Mouse (Mus musculus): ENCODE data around the gene Sidt2.

The Sidt2 gene

DNA sequence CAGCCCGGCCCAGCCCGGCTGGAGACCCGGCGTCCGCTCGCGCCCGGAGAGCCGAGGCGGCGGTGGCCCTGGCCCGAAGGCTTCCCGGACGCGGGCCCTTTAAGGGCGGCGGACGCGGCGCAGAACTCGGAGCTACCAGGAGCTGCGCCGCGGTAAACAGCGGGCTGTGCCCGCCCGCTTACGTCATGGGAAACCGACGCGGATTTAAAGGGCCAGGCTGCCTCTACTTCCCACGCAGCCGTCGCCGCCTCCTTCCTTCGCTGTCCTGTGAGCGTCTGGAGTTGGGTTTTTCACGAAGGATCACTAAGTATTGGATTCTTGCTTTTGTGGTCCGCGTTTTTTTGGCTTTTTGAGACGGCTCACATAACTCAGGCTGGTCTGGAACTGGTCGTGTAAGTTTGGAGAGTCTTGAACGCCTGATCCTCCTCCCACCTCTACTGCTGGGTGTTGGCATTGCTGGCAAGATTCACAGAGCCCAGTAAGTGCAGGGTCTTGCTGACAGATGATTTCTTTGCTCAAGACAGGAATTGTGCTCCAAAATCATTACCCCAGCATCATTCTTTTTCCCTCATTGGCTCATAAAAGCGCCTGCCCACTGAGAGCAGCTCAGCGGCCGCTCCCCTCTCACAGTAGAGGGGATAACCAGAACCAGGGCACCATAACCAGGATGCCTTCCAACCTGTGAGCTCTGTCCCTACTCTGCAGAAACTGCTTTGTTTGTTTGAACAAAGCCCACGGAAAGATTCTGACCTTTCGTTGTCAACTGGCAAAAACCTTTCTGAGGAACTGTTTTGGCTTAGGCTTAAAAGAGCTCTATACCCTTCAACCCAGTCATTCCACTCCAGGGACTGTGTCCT, at the start of gene Sidt2:
Gene Sidt2, minus strand, starts transcription at position 152 of the 857 bp plus-strand sequence.
- DNase-seq: peak; percentile 91

DNA sequence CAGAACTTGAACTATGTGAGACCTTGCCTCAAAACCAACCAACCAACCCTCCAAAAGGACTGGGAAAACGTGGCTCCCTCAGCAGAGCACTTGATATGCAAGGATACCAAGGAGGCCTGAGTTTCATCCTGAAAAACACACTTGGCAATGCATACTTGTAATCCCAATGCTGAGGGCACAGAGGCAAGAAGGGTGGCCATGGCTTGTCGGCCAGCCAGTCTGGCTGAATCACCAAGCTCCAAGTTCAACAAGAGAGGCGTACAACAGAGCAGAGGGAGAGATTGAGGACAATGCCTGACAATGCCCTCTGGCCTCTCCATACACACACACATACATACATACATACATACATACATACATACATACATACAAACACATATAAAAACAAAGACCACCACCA, 49.5 kb upstream of the Sidt2 start:
- DNase-seq: no peak

DNA sequence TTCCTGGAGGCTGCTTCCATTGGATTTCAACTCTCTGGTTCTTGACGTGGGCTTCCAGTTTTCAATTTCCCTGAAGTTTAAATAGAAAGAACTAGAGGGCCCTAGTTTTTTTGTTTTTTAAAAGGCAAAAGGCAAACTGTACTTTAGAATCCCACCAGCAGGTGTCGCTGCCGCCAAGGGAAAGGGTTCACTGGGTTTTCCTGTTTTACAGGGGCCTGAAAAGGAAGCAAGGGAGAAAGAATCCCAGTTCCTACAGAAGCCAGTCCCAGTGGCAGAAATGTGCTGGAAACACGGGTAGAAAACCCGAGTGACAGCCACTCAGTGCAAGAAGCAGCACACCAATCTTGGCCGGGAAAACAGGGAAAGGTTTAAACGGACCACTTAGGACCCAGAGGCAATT, 48.7 kb upstream of the Sidt2 start:
- peak; percentile 78 for DNase-seq

DNA sequence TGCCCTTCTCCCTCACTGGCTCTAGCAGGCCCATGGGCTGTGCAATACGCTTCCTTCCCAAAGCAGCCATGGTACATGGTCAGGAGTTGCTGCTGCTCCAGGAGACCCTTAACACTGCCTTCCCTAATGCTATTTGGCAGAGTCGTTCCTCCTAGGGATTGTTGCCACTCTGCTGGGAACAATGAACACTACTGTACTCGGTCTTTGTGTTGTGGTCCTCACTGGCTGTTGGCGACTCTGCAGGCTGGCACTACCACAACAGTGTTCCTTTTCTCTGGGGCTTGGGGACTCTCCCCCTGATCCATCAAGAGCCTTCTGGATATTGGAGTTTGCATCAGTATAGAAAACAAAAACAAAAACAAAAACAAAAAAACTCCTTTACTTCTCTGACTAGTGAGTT, 44.0 kb upstream of the Sidt2 start:
- no peak for DNase-seq

DNA sequence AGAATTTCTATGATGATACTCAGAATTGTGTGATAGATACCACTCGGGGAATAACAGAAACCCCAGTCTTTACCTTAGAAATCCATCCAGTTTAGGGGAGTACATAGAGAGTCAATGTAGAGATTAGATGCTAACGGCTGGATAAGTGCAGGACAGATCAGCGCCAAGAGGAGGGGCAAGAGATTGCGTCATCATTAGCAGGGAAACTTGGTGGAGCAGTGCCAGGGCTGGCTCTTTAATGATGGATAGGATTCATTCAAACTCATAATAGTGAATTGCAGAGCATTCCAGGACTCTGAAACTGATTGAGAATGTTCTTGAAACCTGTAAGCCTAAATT, 30.1 kb upstream of the Sidt2 start:
- DNase-seq: peak; percentile 14

DNA sequence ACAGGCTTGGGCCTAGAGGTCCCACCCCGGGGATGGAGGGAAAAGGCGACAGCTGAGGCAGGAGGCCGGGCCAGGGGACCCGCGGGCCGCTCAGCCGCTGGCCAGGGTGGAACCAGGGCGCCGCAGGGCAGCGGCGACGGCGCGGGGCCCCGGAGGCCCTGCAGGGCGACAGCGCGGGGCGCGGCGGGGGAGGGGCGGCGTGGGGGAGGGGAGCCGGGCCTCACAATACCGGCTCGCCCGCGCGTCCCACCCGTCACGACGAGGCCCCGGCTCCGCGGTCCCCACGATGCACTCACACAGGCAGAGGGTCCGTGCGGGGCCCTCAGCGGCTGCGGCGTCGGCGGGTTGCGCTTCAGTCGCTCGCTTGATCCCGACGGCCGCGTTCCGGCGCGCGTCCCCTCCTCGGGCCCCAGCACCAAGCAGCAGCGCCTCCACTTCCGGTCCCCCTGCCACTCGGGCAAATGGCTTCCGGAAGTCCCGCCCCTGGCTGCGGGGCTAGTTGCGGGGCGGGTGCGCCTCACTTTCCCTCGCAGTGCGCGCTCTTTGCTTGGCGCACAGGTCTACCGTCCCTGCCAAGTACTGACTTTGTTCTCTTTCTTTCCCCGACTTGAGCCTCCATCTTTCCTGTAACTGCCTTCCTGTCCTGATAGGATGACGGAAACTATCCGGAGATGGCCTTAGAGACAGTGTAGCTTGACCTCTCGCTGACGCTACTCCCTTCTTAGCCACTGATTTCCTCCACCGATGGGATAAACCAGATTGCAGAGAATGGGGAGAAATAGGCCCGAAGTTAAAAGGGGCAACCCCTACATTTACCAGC, 29.6 kb upstream of the Sidt2 start:
- DNase-seq: peak; percentile 91

DNA sequence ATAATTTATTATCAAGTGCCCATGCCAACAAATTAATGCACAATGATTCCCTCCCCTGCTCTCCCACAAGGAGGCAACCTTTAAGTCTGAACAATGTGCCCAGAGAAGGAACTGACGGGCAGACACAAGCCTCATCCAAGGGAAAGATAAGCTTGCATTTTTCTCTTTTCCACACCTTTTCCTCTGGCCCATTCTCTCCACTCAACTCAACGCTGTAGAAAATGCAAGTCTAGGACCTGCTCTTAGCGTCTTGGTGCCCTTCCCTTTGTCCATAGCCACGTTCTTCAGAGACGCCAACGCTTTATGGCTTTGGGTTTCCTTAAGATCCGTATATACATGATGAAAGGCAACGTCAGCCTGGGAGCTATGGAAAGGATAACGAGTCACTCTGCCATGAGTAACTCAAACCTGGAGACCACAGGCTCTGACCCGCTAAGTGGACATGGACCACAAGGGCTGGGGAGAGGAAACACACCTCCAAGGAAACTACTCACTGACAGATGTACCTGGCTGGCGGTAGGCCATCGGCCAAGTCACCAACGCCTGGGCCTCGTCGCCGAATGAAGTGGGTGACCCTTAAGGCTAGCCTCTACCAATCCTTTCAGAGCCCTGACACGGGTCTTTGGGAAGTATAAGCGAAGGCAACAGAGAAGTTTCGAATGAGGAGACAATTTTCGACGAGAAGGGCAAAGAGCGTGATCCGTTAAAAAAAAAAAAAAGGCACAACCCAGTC, 28.8 kb upstream of the Sidt2 start:
- DNase-seq: peak; percentile 19

DNA sequence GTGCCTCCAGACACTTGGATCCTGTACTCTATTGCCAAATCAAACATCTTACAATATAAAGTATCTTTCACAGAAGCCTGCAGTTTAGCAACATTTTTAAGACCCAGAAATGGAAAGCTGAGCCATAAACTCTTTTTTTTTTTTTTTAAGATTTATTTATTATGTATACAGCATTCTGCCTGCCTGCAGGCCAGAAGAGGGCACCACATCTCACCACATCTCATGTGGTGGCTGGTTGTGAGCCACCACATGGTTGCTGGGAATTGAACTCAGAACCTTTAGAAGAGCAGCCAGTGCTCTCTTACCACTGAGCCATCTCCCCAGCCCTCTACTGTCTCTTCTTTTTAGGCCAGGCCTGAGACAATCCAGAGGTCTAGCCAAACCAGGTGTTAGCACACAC, 26.3 kb upstream of the Sidt2 start:
- no peak for DNase-seq

DNA sequence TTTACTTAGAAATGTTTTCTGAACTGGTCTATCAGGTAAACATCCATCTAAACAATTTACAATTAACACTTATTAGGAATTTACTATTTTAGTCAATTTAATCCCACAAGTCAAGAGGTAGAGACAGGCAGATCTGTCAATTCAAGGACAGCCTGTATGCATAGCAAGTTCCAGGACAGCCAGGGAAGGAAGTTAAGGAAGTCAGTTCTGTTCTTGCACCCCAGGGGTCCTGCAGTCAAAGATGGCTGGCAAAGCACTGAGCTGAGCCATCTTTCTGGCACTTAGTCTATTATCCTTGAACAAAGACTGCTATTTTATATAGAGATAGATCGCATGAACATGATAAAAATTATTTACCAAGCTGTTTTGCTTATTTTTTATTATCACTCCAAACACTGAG, 25.6 kb upstream of the Sidt2 start:
- no peak for DNase-seq

DNA sequence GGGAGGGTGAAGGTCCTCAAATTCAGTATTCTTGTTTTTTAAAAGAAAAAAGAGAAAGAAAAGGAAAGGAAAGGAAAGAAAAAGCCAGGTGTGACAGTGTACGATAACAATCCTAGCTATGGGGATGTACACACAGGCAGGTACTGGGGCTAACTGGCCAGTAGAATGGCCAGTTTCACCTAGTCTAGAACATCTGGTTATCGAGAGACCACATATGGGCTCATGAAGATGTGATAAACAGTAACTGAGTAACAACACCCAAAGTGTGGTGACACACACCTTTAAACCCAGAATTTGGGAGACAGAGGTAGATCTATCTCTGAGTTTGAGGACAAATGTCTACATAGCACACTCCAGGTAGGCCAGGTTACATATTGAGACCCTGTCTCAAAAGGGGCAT, 24.7 kb upstream of the Sidt2 start:
- no peak for DNase-seq

DNA sequence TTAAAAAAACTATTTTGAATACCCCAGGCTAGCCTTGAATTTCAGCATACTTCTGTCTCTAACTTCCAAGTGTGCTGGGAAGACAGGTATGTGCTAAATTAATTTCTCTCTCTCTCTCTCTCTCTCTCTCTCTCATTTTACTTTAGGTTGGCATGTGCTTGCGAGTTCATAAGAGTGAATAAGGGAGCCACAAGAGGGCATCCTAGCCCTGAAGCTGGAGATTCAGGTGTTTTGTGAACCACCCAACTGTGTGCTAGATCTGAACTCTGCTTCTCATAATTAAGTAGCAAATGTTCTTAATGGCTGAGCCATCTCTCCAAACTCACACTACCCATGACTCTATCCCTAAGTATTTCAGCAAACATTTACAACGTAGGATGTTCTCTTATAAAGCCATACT, 21.8 kb upstream of the Sidt2 start:
- DNase-seq: no peak

DNA sequence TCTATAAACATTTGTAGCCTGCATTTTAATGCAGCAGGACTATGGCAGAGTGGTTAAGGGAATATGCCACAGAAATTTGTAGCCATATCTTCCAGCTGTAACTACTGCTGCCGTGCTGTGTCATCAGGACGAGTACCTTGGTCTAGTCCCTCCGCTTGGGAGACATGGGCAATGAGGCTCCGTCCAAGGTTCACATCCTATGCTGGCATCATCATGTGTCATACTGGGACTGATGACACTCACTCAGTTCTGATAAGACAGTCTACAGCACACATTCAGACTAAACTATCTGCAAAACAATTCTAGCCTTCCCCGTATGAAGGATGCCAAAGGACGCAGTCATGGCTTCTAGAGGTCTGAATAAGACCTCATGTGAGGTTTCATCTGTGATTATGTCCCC, 8.5 kb upstream of the Sidt2 start:
- DNase-seq: no peak

DNA sequence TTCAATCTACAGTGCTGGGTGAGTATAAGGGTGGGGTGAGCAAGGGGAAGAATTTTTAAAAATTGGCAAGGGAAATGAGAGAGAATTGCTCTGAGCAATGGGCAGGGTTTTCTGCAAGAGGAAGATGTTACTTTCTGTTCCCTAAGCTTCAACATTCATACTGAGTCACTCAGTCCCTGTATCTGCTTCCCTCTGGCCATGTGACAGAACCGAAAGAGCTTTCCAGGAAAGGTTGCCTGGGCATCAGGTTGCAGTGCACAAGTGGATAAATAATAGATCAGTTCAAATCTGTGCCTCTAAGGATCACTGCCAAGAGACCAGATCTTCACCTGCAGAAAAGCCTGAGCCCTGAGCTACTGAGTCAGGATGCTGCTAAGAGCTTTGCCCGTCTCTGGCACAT, 6.8 kb upstream of the Sidt2 start:
- DNase-seq: no peak

DNA sequence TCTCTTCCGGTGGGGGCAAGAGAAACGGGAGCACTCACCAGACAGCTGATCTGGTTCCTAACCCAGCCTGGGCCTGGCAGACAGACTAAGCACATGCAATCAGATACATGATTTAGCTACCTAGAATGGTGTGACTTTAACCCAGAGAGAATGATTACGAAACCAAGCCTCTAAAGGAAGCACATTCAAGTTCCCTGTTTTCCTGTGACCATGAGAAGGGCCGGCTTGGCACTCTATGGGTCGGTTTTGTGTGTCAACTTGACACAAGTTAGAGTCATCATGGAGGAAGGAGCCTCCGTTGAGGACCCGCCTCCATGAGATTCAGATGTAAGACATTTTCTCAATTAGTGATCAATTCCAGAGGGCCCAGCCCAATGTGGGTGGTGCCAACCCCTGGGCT, 4.6 kb upstream of the Sidt2 start:
- DNase-seq: no peak

DNA sequence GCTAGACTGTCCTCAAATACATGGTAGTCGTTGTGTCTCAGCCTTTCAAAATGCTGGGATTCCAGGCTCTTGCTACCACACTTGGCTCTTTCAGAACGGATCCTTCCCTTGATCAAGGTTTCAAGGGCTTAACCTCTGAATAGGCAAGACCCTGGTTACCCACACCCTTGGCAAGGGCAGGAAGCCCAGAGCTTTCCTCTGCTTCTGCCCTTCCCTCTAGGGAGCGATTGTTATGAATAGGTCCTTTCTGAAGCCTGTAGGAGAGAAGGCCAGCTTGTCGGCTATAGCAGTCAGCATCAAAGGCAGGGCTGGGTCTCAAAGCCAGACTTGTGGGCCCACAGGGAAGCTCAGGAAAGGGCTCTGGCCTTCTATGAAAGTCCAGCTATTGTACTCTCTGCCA, 3.8 kb upstream of the Sidt2 start:
- no peak for DNase-seq

DNA sequence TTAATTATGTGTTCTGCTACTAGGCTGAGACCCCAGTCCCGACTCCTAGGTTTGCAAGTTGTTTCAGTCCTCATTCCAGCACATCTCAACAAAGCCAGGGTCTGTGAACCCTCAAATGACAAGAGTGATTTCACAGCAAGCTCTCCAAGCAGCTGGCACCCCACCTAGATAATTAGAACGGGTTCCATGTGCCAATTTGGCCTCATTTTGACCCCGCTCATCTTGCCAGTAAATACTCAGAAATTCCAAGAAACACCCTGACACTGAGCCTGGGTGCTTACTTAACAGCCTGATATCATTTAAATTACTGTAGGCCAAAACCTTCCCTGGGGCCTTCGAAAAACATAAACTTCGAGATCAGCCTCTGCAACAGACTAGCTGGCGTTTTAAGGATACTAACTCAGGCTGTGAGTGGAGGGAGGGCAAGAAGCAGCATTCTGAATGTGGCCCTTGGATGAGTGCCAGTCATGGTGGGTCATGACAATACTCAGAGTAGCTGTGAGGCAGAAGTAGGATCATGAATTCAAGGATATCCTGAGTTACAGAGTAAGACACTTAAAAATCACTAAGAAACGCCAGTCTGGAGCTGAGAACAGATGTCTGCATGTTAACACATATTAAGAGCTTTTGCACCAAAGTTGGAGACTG, 3.1 kb upstream of the Sidt2 start:
- DNase-seq: no peak

DNA sequence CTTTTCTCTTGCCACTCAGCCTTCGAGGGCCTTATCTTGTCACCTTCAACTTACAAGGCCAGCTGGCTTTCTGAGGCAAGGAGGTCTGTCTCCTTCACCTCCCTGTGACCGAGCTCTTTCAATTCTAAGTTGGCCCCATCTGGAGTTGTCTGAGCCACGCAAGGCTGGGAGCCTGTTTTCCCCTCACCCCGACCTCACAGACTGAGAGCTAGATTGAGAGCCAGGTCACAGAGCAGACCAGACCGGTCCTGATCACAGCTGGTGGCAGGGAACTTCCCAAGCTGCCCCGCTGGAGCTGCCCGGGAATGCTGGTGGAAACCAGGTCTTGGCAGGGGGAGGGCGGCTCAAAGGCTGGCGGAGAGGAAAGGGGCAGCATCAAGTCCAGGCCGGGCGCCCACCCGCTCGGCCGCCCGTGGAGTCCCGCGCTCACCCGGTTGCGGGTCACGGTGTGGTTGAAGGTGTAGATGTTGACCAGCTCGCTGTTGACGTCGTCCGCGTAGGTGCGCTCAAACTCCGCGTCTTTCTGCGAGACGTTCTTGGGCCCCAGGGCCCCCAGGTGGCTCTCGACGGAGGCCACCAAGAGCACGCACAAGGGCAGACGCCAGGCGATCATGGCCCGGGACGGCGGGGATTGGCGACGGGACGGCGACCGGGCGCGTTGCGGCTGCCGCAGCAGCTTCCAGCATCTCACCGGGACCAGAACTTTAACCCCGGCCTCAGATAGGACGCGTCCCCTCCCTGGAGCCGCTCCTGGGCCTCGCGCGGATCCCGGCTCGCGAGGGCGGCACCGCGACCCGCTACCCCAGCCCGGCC, 558 bp downstream of the Sidt2 start:
- DNase-seq: no peak

DNA sequence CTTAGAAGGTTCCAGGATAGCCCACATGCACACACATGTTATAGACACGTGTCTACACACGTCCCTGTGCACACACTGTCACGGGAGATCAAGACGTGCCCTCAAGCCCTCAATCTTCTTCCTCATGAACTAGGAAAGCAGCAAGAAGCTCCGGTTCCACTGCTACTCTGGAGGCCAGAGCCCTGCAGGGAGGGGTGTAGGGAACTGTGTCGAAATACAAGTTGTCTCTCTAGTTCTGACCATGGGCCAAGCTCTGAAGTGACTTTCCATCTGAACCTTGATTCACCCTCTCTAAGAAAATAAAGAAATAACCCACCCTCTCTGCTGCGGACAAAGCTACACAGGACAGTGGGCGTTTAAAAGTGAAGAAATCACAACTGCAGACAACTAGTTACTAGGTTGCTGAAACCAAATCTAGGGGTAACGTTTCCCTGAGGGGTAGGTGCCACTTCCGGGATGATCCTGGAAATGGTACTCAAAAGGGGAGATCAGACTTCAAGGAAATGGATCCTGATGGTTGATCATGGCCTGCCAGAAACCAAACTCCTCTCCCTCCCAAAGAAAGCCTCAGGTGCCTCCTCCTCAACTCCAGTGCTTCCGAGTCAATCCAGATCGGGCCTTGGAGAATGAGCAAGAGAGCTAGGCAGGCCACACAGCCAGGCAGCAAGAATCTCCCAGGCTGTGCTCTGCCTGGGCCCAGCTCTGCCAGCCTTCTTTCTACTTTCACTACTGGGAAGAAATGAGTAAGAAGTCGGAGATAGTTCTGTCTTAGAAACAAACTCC, 1.4 kb downstream of the Sidt2 start:
- no peak for DNase-seq

DNA sequence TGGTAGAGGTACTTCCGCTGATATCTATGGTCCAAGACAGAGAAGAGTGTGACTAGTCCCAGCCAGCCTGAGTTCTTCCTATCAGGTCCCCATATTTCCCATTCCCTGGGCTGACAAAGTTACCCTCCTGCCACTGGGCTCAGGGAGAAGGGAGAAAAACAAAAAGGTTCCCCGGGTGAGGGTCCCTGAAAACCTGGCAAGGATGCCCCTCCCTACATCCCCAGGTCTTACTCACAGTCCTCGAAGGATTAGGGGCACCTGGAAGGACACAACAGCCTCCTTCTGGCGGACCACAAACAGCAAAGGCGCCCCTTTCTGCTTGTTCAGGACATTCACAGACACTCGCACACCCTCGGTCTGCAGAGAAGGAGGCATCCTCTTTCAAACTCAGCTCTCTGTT, 2.2 kb downstream of the Sidt2 start:
- DNase-seq: no peak

DNA sequence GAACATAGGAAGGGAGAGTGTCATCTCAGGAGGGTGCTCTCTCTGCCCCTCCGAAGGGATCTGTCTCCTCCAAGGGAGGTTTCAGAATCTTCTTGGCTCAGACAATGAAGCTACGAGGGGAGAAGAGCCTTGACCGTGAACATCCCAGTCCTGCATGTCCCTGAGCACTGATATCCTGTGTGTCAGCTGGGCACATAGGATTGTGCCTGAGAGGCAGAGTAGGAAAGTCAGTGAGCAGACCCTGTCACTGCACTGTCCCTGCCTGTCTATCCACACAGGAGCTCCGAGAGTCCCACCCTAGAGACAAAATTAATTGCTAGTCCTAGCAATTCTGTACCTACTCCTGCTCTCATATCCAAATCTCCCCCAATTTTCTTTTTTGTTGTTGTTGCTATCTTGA, 3.0 kb downstream of the Sidt2 start:
- no peak for DNase-seq

DNA sequence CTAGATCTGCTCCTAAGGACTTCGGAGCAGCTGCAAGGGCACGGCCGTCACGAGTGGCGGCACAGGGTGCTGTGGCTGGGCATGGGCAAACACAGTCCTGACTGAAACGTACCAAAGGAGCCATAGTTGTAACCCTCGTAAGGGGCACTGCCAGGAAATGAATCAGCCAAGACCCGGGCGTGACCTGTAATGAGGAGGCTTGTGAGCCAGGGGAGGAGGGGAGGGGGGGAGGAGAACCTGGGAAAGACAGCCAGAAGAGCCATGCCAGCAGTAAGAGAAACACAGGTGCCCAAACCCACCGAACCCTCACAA, 8.2 kb downstream of the Sidt2 start:
- DNase-seq: no peak
